Mouse (Mus musculus): ENCODE data around the gene H3f3a. TPM values are rescaled to one million over a fixed set of nuclear protein-coding genes. Genes with fewer than 3 reads are reported as not detected.

Gene H3f3a
- polyA plus RNA-seq, 1 experiment from 2014 or later, result 2,131 TPM

DNA sequence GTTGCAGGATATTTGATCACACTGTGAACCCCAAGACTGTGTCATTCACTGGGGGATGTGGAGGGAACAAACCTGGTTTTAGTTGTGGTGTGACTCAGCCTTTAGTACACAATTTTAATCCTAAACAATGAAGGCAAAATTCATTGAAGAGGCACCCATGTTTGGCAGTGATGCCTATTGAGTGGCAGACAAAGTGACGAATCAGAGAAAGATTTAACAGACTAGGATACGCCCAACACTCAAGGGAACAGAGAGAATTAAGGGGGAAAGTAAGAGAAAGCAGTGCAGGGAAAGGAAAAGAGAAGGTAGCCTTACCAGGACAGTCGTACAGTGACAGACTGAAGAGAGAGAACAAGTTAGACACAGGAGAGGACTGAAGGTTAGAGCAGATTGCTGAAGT lies 41.5 kb downstream of the H3f3a start:
- Histone ChIP-seq H3K4me2 (ENCODE audit: low read depth, low read length) (no peak overlapping the region), H3K4me1 (ENCODE audit: control insufficient read depth, insufficient read depth, low read length) (peaks cover 31% of the 10 kb centered on the region), H3K27ac (ENCODE audit: low read length) (no peak overlapping the region), H3K4me3 (replicated peaks; ENCODE audit: low read length) (no peak overlapping the region), H3K36me3 (ENCODE audit: control insufficient read depth, insufficient read depth, low read length) (no peaks in the 10 kb centered on the region), H3K27me3 (ENCODE audit: control insufficient read depth, insufficient read depth, low read length) (no peaks in the 10 kb centered on the region), H3K9ac (ENCODE audit: low read length) (no peak overlapping the region), H3K9me3 (replicated peaks; ENCODE audit: control insufficient read depth, low read length) (peaks cover 3% of the 10 kb centered on the region; the same call in 1 of the 2 replicates)
- ATAC-seq (ENCODE audit: insufficient read depth, low FRiP score), result no peak
- 86% methylated on average over 3 of the region's 3 CpGs for WGBS

- Histone ChIP-seq H3K9me3 (replicated peaks; ENCODE audit: control insufficient read depth, low read length) (peaks cover 3% of the 10 kb centered on the region; the same call in 1 of the 2 replicates), H3K27me3 (ENCODE audit: control insufficient read depth, insufficient read depth, low read length) (no peaks in the 10 kb centered on the region), H3K4me3 (replicated peaks; ENCODE audit: low read length) (no peak overlapping the region), H3K9ac (ENCODE audit: low read length) (no peak overlapping the region), H3K4me1 (ENCODE audit: control insufficient read depth, insufficient read depth, low read length) (peaks cover 28% of the 10 kb centered on the region), H3K36me3 (ENCODE audit: control insufficient read depth, insufficient read depth, low read length) (no peaks in the 10 kb centered on the region), H3K27ac (ENCODE audit: low read length) (no peak overlapping the region), H3K4me2 (ENCODE audit: low read depth, low read length) (no peak overlapping the region)
- 57% methylated on average over 4 of the region's 4 CpGs for WGBS
- ATAC-seq (ENCODE audit: insufficient read depth, low FRiP score), result no peak
Measured at GRCm38 (mm10) chr1:180771722-180772121, 42.0 kb downstream of the H3f3a start.

DNA sequence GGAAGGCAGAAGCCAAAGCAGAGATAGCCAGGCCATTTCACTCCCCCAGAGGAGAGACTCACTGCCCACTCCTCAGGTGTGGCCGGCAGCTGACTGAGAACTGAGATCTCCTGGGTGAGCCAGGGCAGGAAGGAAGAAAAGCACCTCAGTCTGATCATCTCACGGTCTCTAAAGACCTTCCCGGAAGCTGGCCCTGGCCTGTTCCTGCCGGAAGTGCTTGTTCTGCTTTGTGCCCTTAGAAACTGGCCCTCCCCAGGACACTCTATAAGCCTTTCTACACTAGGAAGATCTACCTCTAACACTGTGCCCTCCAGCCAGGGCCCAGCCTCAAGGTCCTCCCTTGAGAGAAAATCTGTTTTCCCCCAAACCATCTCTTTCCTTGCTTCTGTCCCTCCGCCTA lies 42.4 kb downstream of the H3f3a start:
- no peak for ATAC-seq (ENCODE audit: insufficient read depth, low FRiP score)
- H3K9me3 ChIP-seq (replicated peaks; ENCODE audit: control insufficient read depth, low read length), result peaks cover 3% of the 10 kb centered on the region; the same call in 1 of the 2 replicates
- H3K27ac ChIP-seq (ENCODE audit: low read length), result no peak overlapping the region
- H3K27me3 ChIP-seq (ENCODE audit: control insufficient read depth, insufficient read depth, low read length), result no peaks in the 10 kb centered on the region
- H3K4me3 ChIP-seq (replicated peaks; ENCODE audit: low read length), result no peak overlapping the region
- WGBS, result 68% methylated on average over 5 of the region's 5 CpGs
- no peaks in the 10 kb centered on the region for H3K36me3 ChIP-seq (ENCODE audit: control insufficient read depth, insufficient read depth, low read length)
- no peak overlapping the region for H3K4me2 ChIP-seq (ENCODE audit: low read depth, low read length)
- peaks cover 24% of the 10 kb centered on the region for H3K4me1 ChIP-seq (ENCODE audit: control insufficient read depth, insufficient read depth, low read length)
- no peak overlapping the region for H3K9ac ChIP-seq (ENCODE audit: low read length)

GRCm38 (mm10) chr1:180768334-180769168 lies 45.2 kb downstream of the H3f3a start:
- peak overlapping the region; percentile 55 for H3K4me3 ChIP-seq (replicated peaks; ENCODE audit: low read length)
- peak overlapping the region; percentile 46 for H3K27ac ChIP-seq (ENCODE audit: low read length)
- H3K4me1 ChIP-seq (ENCODE audit: control insufficient read depth, insufficient read depth, low read length), result peaks cover 13% of the 10 kb centered on the region
- H3K36me3 ChIP-seq (ENCODE audit: control insufficient read depth, insufficient read depth, low read length), result no peaks in the 10 kb centered on the region
- no peaks in the 10 kb centered on the region for H3K27me3 ChIP-seq (ENCODE audit: control insufficient read depth, insufficient read depth, low read length)
- ATAC-seq (ENCODE audit: insufficient read depth, low FRiP score), result peak; percentile 84
- no peaks in the 10 kb centered on the region for H3K9me3 ChIP-seq (replicated peaks; ENCODE audit: control insufficient read depth, low read length)
- peak overlapping the region; percentile 77 for H3K9ac ChIP-seq (ENCODE audit: low read length)
- 3% methylated on average over 37 of the region's 37 CpGs for WGBS
- peak overlapping the region; percentile 81 for H3K4me2 ChIP-seq (ENCODE audit: low read depth, low read length)

DNA sequence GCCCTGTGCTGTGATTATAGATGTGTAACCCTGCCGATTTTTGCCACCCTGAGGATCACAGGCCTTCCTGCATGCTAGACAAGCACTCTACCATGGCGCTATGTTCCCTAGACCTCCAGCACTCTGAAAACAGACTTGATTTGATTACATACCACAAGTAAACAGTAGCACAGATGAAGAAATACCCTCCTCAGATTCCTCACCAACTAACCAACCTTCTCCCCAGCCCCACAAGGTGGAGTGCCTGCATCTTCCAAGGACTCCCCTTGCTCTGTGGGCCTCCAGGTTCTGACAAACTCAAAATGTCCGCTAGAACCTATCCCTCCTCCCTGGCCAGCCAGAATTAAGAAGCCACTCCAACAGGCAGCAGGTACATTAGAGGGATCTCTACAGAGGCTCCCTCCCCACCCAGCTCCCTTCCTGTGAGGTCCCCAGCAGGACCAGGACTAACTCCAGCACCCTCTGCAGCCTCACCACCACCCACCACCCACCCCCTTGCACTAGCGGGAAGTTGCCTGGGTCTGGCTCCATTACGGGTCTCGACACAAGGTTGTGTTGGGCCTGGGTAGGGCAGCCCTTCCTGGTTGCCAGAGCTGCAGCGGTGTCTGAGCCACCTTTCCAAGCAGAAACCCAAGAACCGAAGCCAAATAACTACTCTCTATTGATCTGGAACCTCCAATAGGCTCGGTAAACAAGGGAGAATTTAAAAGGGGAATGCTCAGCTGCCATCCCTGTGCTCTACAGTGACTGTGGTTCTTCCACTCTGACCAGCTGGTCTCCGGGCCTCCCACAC lies 46.0 kb downstream of the H3f3a start:
- peak overlapping the region; percentile 81 for H3K4me2 ChIP-seq (ENCODE audit: low read depth, low read length)
- no peaks in the 10 kb centered on the region for H3K9me3 ChIP-seq (replicated peaks; ENCODE audit: control insufficient read depth, low read length)
- peak overlapping the region; percentile 55 for H3K4me3 ChIP-seq (replicated peaks; ENCODE audit: low read length)
- peak overlapping the region; percentile 40 for H3K27ac ChIP-seq (ENCODE audit: low read length)
- no peaks in the 10 kb centered on the region for H3K36me3 ChIP-seq (ENCODE audit: control insufficient read depth, insufficient read depth, low read length)
- WGBS, result 17% methylated on average over 10 of the region's 10 CpGs
- peaks cover 17% of the 10 kb centered on the region for H3K4me1 ChIP-seq (ENCODE audit: control insufficient read depth, insufficient read depth, low read length)
- H3K27me3 ChIP-seq (ENCODE audit: control insufficient read depth, insufficient read depth, low read length), result no peaks in the 10 kb centered on the region
- ATAC-seq (ENCODE audit: insufficient read depth, low FRiP score), result no peak
- H3K9ac ChIP-seq (ENCODE audit: low read length), result peak overlapping the region; percentile 77

- no peak overlapping the region for H3K9ac ChIP-seq (ENCODE audit: low read length)
- H3K4me3 ChIP-seq (replicated peaks; ENCODE audit: low read length), result no peak overlapping the region
- H3K9me3 ChIP-seq (replicated peaks; ENCODE audit: control insufficient read depth, low read length), result no peaks in the 10 kb centered on the region
- no peak overlapping the region for H3K4me2 ChIP-seq (ENCODE audit: low read depth, low read length)
- H3K4me1 ChIP-seq (ENCODE audit: control insufficient read depth, insufficient read depth, low read length), result peaks cover 17% of the 10 kb centered on the region
- H3K36me3 ChIP-seq (ENCODE audit: control insufficient read depth, insufficient read depth, low read length), result no peaks in the 10 kb centered on the region
- no peak for ATAC-seq (ENCODE audit: insufficient read depth, low FRiP score)
- H3K27me3 ChIP-seq (ENCODE audit: control insufficient read depth, insufficient read depth, low read length), result no peaks in the 10 kb centered on the region
- H3K27ac ChIP-seq (ENCODE audit: low read length), result no peak overlapping the region
- 60% methylated on average over 5 of the region's 5 CpGs for WGBS
Measured at GRCm38 (mm10) chr1:180766557-180766956, 47.2 kb downstream of the H3f3a start.

GRCm38 (mm10) chr1:180765393-180765792 lies 48.4 kb downstream of the H3f3a start:
- no peaks in the 10 kb centered on the region for H3K36me3 ChIP-seq (ENCODE audit: control insufficient read depth, insufficient read depth, low read length)
- H3K4me2 ChIP-seq (ENCODE audit: low read depth, low read length), result no peak overlapping the region
- H3K9me3 ChIP-seq (replicated peaks; ENCODE audit: control insufficient read depth, low read length), result no peaks in the 10 kb centered on the region
- peaks cover 17% of the 10 kb centered on the region for H3K4me1 ChIP-seq (ENCODE audit: control insufficient read depth, insufficient read depth, low read length)
- no peaks in the 10 kb centered on the region for H3K27me3 ChIP-seq (ENCODE audit: control insufficient read depth, insufficient read depth, low read length)
- no peak for ATAC-seq (ENCODE audit: insufficient read depth, low FRiP score)
- H3K9ac ChIP-seq (ENCODE audit: low read length), result no peak overlapping the region
- no peak overlapping the region for H3K27ac ChIP-seq (ENCODE audit: low read length)
- H3K4me3 ChIP-seq (replicated peaks; ENCODE audit: low read length), result no peak overlapping the region
- 79% methylated on average over 5 of the region's 5 CpGs for WGBS

DNA sequence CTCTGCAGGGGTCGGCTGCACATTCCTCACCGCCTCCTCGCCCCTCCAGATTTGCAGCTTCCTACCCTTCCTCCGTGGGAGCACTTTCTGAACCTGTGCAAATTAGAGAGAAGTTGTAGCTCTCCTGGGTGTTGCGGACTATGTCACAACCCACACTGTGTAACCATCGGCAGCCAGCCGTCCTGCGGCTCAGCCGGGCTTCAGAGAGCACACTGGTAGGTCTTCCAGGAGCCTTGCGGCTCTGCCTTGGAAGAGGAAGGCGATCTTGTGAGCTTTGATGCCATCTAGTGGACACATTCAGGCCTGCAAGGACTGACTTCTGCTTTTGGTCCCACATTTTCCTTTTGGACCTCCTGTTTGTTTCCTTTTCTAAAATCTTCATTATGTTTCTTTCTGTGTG lies 49.9 kb downstream of the H3f3a start:
- Histone ChIP-seq H3K9me3 (replicated peaks; ENCODE audit: control insufficient read depth, low read length) (no peaks in the 10 kb centered on the region), H3K9ac (ENCODE audit: low read length) (peak overlapping the region; percentile 67), H3K27me3 (ENCODE audit: control insufficient read depth, insufficient read depth, low read length) (no peaks in the 10 kb centered on the region), H3K4me2 (ENCODE audit: low read depth, low read length) (peak overlapping the region; percentile 84), H3K36me3 (ENCODE audit: control insufficient read depth, insufficient read depth, low read length) (no peaks in the 10 kb centered on the region), H3K4me3 (replicated peaks; ENCODE audit: low read length) (peak overlapping the region; percentile 44), H3K4me1 (ENCODE audit: control insufficient read depth, insufficient read depth, low read length) (peaks cover 15% of the 10 kb centered on the region), H3K27ac (ENCODE audit: low read length) (no peak overlapping the region; the same call in 1 of the 2 replicates)
- WGBS, result under 1% methylated on average over 11 of the region's 11 CpGs
- peak; percentile 75 for ATAC-seq (ENCODE audit: insufficient read depth, low FRiP score)

DNA sequence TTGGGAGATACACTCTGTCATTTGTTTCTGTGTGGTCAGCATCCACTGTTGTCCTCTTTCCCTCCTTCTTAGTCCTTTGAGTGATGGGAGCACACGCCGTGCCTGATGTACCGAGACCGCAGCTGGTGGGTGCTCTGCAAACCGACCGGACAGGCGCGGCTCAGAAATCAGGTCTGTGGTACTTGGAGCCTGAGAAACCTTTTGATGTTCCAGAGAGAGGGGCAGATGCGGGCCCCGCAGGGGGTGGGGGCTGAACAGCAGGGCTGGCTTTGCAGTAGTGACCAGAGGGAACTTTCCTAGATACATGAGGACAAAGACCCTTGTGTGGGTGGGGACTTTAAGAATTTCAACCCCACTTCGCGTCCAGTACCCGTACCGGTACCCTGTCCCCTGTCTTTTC lies 50.4 kb downstream of the H3f3a start:
- 0 out of 2 replicates have a peak, but pooled peaks have one; percentile 0 for ATAC-seq (ENCODE audit: insufficient read depth, low FRiP score)

More for the DNA sequence above, 50.4 kb downstream of the H3f3a start:
- 8% methylated on average over 14 of the region's 14 CpGs for WGBS
- Histone ChIP-seq H3K9ac (ENCODE audit: low read length) (peak overlapping the region; percentile 67), H3K36me3 (ENCODE audit: control insufficient read depth, insufficient read depth, low read length) (no peaks in the 10 kb centered on the region), H3K27me3 (ENCODE audit: control insufficient read depth, insufficient read depth, low read length) (no peaks in the 10 kb centered on the region), H3K4me1 (ENCODE audit: control insufficient read depth, insufficient read depth, low read length) (peaks cover 12% of the 10 kb centered on the region), H3K9me3 (replicated peaks; ENCODE audit: control insufficient read depth, low read length) (no peaks in the 10 kb centered on the region), H3K27ac (ENCODE audit: low read length) (peak overlapping the region; percentile 74; the same call in 1 of the 2 replicates), H3K4me3 (replicated peaks; ENCODE audit: low read length) (peak overlapping the region; percentile 44), H3K4me2 (ENCODE audit: low read depth, low read length) (peak overlapping the region; percentile 84)

Measured in stomach, embryonic 16.5 days (tissue).